Mouse (Mus musculus) olfactory bulb, adult 2 months (tissue): ENCODE measurements around the gene 2510039O18Rik.

ENCODE experiments used
- CTCF ChIP-seq: fragments of 200-500 bp; IDR thresholded peaks from 2 replicates; pipeline ENCODE4 v1.5.1; 2012; ENCODE audit warnings: low read depth, mild to moderate bottlenecking, low read length, moderate library complexity; ENCODE audit not compliant: insufficient read depth
- POLR2A ChIP-seq: fragments of 200-500 bp; IDR thresholded peaks from 2 replicates; pipeline ENCODE4 v1.6.1; 2012; ENCODE audit warnings: mild to moderate bottlenecking, low read depth, low read length, moderate library complexity; ENCODE audit not compliant: insufficient read depth

DNA sequence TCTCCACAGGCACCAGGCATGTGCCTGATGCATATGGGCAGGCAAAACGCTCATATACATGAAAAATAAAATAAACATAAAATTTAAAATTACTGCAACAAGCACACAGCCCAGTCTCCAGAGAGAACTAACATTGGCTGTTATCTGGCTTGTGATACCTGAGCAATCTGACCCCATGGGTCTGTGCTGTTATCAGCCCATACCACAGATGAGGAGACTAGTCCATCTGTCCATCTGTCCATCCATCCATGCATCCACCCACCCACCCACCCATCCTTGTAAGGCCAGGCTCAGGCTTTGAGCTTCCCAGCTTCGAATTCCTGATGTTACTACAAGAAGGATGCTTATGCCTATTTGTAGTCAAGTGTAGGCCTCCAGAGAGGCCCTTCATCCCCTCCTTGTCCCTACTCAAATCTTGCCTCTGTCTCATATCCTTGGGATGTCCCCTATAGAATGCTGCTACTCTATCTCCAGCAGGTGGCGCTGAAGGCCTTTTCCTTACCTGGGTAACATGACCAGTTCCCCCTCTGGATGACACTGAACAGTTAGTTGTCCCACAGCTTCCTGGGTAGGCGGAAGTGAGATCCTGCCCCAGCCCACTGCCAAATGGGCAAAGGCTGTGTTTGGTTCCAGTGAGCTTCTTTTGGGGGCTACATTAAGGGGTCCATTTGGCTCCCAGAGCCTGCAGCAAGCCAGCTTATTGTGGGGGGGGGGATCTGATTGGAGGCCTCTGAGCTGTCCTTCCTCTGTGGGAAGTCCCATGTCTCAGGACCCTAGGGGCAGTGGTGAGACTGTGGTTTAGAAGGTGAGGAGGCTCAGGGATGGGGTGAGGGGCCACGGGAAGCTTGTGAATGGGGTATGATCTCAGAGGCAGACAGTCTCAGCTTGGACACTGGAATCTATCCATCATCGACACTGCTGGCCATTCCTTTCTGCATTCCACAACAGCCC, 19.5 kb downstream of the 2510039O18Rik start:
- TF ChIP-seq CTCF = 0 out of 2 replicates have a peak, but pooled peaks have one; percentile 18
- no peak for TF ChIP-seq POLR2A
